Mouse (Mus musculus) right cerebral cortex, postnatal 25 days (tissue): Measurements from ENCODE around the gene Stoml2.
A peak's percentile ranks its signal among the peaks of the same experiment; 100 is the strongest.

Source experiments
- DNase-seq: peaks from one replicate; pipeline ENCODE4 v3.0.0; 2022

Stoml2 gene

GRCm38 (mm10) chr4:43037860-43038566 lies 6.5 kb upstream of the Stoml2 start:
- DNase-seq, result no peak

GRCm38 (mm10) chr4:43036356-43036755 lies 4.8 kb upstream of the Stoml2 start:
- DNase-seq, result no peak

GRCm38 (mm10) chr4:43035851-43036250 lies 4.3 kb upstream of the Stoml2 start:
- no peak for DNase-seq

- no peak for DNase-seq
These were observed 2.0 kb upstream of the Stoml2 start for GRCm38 (mm10) chr4:43033481-43033880.

GRCm38 (mm10) chr4:43032501-43032900 lies 991 bp upstream of the Stoml2 start:
- DNase-seq, result no peak

GRCm38 (mm10) chr4:43030780-43031230 lies 705 bp downstream of the Stoml2 start:
- DNase-seq, result no peak

- DNase-seq, result no peak
These were observed 1.2 kb downstream of the Stoml2 start for GRCm38 (mm10) chr4:43030352-43030751.

- DNase-seq, result no peak
These were observed 1.8 kb downstream of the Stoml2 start for GRCm38 (mm10) chr4:43029749-43030148.

- no peak for DNase-seq
These were observed 2.4 kb downstream of the Stoml2 start for GRCm38 (mm10) chr4:43029121-43029520.

- peak; percentile 94 for DNase-seq
These were observed 6.2 kb downstream of the Stoml2 start, which contains the start of gene Pigo for GRCm38 (mm10) chr4:43025084-43025960. Pigo (minus strand) TSS chr4:43025819.

GRCm38 (mm10) chr4:43024673-43025072 lies 6.8 kb downstream of the Stoml2 start:
- no peak for DNase-seq

GRCm38 (mm10) chr4:43021341-43021740 lies 10.2 kb downstream of the Stoml2 start:
- no peak for DNase-seq

- DNase-seq, result no peak
These were observed 10.6 kb downstream of the Stoml2 start for GRCm38 (mm10) chr4:43020876-43021275.

GRCm38 (mm10) chr4:43019641-43020465 lies 11.7 kb downstream of the Stoml2 start:
- DNase-seq, result no peak

- no peak for DNase-seq
These were observed 12.3 kb downstream of the Stoml2 start for GRCm38 (mm10) chr4:43019176-43019575.

- no peak for DNase-seq
These were observed 13.4 kb downstream of the Stoml2 start for GRCm38 (mm10) chr4:43018156-43018555.

GRCm38 (mm10) chr4:43012091-43012490 lies 19.4 kb downstream of the Stoml2 start:
- DNase-seq, result no peak

GRCm38 (mm10) chr4:43010161-43011038 lies 21.1 kb downstream of the Stoml2 start, which contains the start of gene Fancg:
Fancg (minus strand) TSS chr4:43010506.
- peak; percentile 87 for DNase-seq

- no peak for DNase-seq
These were observed 25.7 kb downstream of the Stoml2 start for GRCm38 (mm10) chr4:43005765-43006164.

GRCm38 (mm10) chr4:43004951-43005350 lies 26.6 kb downstream of the Stoml2 start:
- no peak for DNase-seq

- DNase-seq, result no peak
These were observed 28.6 kb downstream of the Stoml2 start for GRCm38 (mm10) chr4:43002756-43003439.
